Mouse (Mus musculus) cerebellum, adult 9-11 months (tissue): ENCODE data around the gene Rbbp6.

Experiments
- DNase-seq: peaks from one replicate; pipeline ENCODE4 v3.0.0; 2022

Gene Rbbp6

DNA sequence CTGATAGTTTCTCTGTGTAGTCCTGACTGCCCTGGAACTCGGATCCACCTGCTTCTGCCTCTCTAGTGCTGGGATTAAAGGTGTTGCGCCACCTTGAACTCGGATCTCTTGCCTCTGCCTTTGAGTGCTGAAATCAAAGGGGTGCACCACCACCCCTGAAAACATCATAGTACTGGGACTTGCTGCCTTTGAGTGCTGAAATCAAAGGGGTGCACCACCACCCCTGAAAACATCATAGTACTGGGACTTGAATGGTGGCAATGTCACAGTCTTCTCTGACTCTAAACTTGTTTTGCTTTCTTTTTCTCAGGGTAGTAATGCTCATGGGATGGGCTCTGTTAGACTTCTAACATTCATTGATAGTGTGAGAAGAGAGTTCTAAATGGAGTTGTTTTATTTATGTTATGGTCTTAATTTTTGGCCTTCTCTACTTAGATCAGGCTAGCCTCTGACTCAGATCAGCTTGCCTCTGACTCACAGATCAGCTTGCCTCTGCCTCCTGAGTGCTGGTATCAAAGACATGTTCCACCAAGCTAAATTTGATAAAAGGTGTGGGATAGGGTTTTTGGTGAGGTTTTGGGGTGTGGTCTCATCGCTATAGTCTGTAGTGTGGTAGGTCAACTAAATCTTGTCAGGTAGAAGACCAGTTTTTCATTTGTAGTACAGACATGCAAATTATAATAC lies 6.7 kb downstream of the Rbbp6 start:
- no peak for DNase-seq

DNA sequence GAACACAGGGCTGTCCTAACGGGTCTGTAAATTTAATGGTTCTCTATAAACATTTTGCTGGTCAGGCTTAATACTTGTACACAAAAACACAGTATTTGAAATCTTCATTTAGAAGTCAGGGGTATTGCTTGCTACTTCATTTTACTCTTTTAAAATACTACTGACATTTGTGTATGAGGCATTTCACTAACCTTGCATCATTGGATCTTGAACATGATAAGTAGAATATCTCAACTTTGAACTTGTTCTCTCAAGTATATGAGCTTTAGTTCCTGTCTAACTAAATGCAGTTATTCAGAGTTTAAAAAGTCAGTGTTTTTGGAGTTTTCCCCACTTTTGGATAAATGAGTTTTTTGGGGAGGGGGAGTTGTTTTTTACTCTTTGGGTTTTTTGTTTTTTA lies 14.0 kb downstream of the Rbbp6 start:
- DNase-seq = no peak

GRCm38 (mm10) chr7:122998189-122998588 lies 32.7 kb downstream of the Rbbp6 start:
- DNase-seq = no peak

GRCm38 (mm10) chr7:122999871-123000396 lies 34.4 kb downstream of the Rbbp6 start:
- DNase-seq = no peak

DNA sequence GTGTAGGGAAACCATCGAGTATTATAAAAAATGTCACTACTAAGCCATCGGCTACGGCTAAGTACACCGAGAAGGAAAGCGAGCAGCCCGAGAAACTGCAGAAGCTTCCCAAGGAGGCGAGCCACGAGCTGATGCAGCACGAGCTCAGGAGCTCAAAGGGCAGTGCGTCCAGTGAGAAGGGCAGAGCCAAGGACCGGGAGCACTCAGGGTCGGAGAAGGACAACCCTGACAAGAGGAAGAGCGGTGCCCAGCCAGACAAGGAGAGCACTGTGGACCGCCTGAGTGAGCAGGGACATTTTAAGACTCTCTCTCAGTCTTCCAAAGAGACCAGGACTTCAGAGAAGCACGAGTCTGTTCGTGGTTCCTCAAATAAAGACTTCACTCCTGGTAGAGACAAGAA lies 35.3 kb downstream of the Rbbp6 start:
- no peak for DNase-seq

- DNase-seq = peak; percentile 73
Observed at GRCm38 (mm10) chr7:123001341-123002027, 36.0 kb downstream of the Rbbp6 start.

DNA sequence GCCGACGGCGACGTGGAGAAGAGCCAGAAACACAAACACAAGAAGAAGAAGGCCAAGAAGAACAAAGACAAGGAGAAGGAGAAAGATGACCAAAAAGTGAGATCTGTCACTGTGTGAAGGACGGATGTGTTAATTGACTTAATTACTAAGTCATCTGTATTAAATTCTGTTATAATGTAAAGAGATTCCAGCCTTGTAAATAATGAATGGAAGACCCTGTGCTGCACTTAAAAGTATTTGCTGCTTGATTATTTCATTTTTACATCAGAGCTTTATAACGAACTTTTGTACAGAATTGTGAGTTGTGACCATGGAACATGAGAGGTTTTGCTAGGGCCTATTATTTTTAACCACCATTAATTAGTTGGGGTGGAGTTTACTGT lies 36.5 kb downstream of the Rbbp6 start:
- DNase-seq = no peak

- DNase-seq = no peak
Observed at GRCm38 (mm10) chr7:123003207-123003606, 37.7 kb downstream of the Rbbp6 start.

- no peak for DNase-seq
Observed at GRCm38 (mm10) chr7:123004442-123004841, 39.0 kb downstream of the Rbbp6 start.

DNA sequence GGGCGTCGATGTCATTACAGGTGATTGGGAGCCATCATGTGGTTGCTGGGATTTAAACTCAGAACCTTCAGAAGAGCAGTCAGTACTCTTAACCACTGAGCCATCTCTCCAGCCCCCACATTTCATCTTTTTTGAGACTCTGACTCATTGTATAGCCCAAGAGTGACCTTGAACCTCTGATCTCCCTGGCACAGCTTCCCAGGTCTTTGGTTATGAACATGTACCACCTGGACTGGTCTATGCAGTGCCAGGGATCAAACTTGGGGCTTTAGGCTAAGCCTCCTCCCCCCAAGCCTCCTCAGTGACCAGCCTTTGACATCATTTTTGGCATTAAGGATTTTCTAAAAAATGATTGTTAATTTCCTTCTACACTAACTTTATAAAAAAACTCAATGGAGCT lies 40.8 kb downstream of the Rbbp6 start:
- DNase-seq = no peak

DNA sequence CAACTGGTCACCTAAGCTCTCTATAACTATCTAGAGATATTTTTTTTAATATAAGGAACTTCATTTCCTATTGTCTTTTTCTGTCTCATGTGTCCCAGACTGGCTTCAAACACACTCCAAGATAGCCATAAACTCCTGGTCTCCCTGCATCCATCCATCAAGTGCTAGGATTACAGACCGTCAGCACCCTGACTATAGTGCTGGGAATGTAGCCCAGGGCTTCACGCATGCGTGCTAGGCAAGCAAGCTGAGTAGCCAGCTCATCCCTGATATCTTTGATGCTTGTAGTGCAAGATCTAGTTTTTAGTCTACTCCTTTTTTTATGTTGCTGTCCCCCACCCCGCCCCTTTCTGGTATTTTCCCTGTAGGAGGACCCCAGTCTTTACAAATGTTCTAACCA lies 42.3 kb downstream of the Rbbp6 start:
- no peak for DNase-seq

DNA sequence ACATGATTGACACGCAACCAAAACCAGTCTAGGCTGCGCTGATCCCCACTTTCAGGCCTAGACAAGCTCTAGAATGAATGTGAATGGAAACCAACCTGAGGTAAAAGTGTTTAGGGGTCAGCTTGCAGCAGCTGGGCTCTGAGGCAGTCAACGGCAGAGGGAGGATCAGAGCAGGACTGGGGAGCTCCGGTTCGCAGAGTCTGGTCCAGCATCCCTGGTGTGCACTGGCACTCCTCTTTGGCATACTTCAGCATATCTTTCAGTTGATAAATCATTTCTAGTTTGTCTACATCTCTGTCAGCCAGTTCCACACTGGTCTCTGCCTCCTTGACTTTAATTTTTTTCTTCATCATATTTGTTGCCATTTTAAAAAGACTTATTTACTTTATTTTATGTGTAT lies 48.0 kb downstream of the Rbbp6 start:
- DNase-seq = no peak

GRCm38 (mm10) chr7:123014729-123015128 lies 49.2 kb downstream of the Rbbp6 start:
- DNase-seq = no peak

DNA sequence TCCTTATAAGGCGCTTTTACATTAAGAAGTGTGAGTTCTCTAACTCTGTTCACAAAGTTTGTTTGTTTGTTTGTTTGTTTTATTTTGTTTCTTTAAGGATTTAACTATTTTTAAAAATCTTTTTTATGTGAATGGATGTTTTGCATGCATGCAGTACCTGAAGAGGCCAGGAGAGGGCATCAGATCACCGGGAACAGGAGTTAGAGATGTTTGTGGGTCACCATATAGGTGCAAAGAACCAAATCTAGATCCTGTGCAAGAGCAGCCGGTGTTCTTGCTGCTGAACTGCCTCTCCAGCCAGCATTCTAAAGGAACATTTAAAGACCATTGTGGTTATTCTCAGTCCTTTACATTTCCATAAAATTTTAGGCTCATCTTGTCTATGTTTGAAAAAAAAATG lies 52.1 kb downstream of the Rbbp6 start:
- no peak for DNase-seq

DNA sequence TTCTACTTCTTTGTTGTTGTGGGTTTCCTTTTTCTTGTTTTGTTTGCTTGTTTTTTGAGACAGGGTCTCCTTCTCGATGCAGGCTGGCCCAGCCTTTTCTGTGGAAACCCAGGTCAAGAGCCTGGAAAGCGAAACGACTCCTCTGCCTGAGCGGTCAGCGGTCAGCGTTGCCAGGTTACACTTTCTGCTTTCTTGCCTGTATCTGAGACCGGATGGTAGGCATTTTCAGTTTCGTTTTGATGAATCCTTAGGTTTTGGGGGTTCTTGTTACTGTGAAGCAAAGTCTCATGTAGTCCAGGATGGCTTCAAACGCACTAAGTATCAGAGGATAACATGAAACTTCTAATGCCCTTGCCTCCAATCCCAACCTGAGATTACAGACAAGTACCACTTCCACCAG lies 59.6 kb downstream of the Rbbp6 start:
- DNase-seq = no peak

DNA sequence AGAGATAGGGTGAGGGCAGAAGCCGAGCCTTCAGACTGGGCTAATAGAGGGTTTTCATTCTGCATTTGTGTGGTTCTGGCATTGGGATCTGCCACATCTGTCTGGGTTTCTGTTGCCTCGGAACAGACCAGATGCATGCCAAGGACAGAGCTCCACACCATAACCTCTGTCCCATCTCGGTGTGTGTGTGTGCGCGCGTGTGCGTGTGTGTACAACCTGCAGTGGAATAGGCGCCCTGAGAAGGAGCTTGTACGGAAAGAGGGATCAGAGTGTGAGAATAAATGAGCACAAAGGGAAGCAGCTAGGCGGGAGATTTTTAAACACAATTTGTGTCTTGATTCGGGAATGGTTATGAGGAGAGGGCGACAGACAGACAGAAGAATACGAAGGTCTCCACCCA lies 64.8 kb downstream of the Rbbp6 start:
- DNase-seq = no peak

GRCm38 (mm10) chr7:123030709-123031181 lies 65.3 kb downstream of the Rbbp6 start:
- peak; percentile 69 for DNase-seq

DNA sequence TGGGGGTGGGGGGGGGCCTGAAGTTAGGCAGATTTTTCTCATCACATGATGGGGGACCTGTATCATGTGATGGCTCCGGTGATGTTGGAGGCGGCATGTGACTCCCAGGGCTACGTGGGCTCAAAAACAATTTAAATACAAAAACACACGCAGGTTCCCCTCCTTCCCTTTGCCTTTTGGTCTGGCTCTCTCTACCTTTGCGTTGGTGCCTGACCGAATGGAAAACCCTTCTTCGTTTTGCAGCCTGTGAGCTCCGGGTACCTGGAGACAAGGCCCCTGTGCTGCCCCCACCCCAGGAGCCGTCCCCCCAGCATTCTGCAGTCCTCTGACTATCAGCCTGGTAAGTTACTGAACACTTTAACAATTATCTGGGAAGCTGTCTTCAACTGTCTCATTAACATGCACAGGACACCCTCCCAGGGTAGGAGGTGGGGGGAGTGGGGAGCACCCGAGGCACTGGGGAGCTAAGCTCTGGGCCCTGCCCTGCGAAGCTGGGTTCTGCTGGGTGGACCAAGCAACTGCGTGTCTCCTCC lies 65.8 kb downstream of the Rbbp6 start:
- peak; percentile 46 for DNase-seq

- DNase-seq = no peak
Observed at GRCm38 (mm10) chr7:123035314-123035713, 69.8 kb downstream of the Rbbp6 start.

- no peak for DNase-seq
Observed at GRCm38 (mm10) chr7:123039302-123039701, 73.8 kb downstream of the Rbbp6 start.

GRCm38 (mm10) chr7:123045146-123045545 lies 79.7 kb downstream of the Rbbp6 start:
- no peak for DNase-seq

GRCm38 (mm10) chr7:123046473-123047091 lies 81.1 kb downstream of the Rbbp6 start:
- no peak for DNase-seq
